Mouse (Mus musculus) retina, postnatal 7 days (tissue): ENCODE measurements around the gene Kars.

Experiments used
- DNase-seq: peaks from one replicate; pipeline ENCODE4 v3.0.0-alpha.2; 2012; ENCODE audit warnings: low read depth, low spot score

Kars gene

DNA sequence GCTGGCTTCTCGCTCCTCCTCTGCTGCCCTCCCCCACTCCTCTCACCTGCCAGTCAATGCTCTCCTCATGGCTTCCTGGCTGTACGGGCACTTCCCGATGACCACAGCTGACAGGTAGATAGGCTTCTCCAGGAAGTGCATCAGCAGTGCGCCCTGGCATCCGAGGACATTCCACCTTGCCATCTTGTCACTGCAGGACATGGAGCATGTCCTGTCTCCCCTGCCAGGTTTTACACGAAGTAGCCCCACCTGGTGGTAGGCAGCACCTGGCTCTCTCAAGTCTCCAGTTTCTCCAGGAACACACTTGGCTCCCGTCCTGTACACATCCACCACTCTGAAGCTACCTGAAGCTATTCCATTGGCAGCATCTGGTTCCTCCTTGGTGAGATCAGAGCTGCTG, 29.0 kb downstream of the Kars start:
- no peak for DNase-seq

DNA sequence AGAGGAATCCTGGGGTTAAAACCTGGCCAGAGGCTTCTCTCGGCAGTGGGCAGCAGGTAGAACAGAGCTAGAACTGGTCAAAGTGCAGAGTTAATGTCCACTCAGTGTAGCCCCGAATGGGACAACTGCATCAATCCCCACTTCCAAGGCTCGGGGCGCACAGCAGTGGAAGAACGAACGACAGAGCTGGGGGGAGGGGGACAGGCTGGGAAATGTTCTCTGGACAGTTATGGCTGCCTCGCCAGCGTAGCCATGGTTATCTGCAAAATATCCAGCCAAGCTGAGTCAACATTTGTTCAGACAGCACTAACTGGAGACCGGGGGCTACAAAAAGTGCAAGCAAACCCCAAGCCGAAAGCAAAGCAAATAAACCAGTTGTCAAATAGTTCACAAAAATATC, 33.0 kb downstream of the Kars start:
- DNase-seq: no peak

DNA sequence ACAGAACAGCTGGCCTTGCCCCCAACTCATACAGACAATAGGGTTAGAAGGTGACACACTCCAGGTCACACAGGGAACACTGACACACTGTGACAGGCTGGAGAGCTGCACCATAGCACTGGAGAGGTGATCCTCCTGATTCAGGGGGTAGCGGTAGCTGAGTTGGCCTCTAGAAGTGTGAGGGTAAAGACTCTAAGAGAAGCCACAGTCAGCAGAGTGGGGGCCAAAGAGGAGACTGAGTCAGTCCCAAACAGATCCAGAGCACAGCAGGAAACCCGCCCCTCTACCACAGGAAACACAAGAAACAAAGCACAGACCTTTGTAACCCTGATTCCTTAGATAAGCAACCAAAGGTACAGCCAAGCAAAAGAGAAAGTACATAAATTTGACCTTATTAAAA, 34.8 kb downstream of the Kars start:
- DNase-seq: no peak

DNA sequence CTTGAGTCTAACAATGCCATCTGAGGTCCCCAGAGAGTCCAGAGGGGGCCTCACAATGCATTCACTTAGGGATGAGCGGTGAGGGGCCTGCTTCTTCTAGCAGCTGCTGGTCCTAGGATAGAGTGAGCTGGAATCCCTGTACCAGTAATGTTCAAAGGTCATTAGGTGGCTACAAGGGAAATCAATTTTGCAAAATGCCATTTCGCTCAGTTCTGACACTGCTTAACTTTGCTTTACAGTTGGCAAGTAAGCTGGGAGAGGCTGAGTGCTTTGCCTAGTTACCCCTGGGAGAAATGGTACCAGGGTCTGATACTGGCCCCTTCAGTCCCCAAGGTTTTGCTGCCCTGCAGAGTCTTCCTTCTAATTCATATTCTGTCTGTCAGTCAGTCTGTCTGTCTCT, 35.4 kb downstream of the Kars start:
- DNase-seq: no peak

DNA sequence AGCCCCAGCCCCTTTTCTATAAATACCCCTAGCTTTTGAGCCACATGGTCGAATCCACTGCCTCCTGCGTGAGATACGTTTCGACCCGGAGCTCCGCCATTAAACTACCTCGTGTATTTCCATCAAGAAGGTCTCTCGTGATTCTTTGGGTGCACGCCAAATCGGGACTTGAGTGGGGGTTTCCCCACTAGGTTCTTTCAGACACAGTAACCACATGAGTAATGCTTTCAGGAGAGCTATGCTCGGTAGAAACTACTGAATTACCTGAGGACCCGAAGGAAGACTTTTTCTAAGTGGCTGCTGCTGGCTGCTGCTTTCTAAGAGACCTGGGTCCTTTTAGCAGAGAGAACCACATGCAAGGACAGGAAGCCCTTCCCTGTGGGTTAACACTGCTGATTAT, 37.0 kb downstream of the Kars start:
- DNase-seq: no peak

DNA sequence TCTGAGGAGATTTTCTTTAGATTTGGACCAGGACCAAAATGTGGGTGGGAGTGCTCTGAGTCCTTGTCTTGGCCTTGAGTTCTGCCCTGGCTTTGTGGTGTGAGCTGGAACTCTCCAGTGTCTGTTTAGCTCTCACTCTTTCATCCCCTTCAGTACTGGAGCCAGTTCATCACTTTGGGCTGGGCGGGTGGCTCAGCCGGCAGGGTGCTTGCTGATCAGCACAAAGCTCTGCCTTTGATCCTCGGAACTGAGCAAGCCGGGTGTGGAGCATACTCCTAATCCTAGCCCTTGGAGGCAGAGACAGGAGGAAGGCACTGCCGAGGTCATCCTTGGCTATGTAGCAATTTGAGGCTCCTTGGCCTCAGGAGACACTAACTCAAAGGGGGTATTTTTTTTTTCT, 42.1 kb downstream of the Kars start:
- DNase-seq: no peak

DNA sequence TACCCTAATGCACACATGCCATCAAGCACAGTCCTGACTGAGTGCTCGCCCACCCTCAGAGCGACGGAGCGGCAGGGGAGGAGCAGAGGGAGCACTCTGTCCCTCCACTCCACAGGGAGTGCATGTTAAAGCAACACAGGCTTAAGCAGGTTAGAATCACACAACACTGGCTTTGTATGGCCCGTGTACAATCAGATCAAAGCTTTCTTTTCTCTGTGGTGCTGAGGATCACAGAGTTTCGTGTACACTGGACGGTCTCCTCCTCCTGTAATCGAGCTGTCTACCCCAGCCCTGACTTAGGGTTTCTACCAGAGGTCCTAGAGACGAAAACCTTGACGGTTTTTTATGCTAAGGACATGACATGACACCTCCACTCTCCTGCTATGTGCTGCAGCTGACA, 42.6 kb downstream of the Kars start:
- no peak for DNase-seq

DNA sequence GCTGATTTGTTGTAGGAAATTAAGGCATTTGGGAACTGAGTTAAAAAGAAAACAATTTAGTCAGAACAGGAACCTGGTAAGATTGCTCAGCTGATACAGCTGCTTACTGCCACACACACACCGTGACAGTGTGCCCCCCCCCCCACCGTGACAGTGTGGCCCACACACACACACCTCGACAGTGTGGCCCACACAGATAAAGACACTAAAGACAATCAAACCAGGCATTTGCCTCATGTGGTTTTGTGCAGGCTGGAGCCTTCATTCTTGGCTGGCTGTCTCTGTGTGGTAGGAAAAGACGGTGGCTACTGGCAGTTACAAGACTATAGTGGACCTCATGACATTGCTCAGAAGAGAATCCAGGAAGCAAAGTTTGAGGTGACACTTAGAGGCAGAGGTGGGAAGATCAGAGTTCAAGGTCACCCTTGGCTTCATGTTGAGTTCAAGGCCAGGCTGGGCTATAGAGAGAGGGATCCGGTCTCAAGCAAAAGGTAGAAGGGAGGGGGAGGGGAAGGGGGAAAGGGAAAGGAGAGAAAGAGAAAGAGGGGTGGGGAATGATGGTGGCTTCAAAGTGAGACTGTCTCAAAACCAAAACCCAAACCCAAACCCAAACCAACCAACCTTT, 43.8 kb downstream of the Kars start:
- no peak for DNase-seq

DNA sequence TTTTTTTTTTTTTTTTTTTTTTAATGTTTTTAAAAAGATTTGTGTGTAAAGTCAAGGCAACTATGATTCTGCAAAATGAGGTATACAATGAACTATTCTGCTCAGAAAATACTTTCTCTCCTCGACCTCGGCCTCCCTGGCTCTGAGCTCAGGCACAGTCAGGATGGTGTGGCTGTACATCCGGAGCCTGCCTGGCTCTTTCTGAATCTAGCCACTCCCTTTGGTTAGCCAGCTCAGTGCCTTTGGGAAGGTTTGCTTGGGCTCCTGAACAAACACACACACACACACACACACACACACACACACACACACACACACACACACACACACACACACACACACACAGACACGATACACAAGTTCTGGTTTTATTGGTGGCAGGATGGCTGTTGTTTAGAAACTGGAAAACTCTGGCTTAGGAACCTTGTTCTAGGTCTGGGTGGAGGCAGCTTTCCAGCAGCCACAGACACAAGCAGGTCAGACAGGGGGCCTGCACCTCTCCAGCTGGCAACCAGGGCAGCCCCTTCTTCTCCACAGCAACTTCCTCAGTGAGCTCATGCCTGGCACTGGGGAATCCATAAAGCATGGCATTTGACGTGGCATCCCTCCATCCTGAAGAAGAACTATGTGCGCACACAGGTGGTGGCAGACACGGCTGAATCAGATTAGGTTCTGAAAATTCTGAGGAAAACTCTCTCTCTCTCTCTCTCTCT, 46.1 kb downstream of the Kars start:
- no peak for DNase-seq

DNA sequence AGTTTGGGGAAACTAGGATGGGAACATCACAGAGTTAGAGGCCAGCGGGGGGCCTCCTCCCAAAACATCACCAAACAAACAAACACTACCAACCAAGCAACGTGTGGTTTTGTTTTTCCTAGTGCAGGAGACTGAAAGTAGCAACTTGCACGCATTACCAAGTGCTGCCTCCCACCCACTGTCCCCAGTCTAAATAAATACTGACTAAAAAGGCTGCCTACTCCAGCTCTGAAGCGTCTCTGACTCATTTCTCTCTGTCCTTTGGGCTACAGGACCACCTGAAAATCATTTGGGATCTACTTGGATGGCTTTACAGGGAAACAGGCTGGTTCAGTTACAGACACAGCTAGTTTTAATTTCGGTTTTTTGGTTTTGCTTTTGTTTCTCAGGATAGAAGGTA, 46.8 kb downstream of the Kars start:
- no peak for DNase-seq

DNA sequence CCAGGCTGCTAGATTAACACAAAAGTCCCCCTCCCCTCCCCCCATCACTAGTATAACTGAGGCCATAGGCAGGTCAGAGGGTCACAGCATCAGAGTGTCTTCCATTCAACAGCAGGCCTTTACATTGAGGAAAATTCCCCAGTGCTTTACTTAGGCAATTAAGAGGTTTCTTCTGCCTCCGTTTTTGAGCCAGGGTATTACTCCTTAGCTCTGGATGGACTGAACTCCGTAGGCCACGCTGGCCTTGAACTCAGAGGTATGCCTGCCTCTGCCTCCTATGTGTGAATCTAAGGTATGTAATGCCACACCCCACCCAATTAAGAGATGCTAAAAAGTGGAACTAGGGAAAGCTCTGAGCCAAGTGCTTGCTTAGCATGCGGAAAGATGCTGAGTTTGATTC, 47.6 kb downstream of the Kars start:
- DNase-seq: no peak

DNA sequence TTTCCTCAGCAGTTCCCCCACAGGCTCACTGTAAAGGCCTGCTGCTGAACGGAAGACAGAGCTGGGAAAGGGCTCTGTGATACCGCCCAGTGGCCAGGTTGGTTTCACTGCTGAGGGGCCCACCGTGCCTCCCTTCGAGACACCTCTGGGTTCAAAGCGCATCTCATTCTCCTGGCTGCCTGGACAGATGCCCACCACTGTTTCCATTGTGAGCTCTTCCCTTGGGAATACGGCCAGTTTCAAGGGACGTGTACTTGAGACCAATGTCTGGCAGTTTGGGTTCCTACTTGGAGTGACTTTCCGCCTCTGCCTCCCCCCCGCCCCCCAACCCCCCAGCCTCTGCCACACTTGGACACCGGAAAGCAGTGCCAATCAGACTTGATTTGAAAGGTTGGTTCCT, 48.0 kb downstream of the Kars start:
- DNase-seq: no peak

DNA sequence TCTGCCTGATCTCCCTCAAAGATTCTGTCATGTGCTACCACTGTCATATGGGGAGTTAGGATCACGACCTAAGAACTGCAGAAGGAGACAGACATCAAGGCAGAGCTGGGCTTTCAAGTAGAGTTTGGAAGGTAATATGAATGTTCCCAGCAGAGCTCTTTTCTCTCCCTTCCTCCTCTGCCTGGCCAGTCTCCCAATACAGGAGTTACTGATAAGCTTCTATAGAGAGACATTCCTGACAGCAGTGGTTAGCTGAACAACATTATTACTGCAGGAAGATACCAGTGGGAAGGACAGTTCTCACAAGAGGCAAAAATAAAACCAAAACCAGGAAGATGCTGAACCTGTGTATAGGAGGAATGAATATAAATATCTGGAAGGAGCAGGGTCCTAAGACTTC, 48.5 kb downstream of the Kars start:
- no peak for DNase-seq

DNA sequence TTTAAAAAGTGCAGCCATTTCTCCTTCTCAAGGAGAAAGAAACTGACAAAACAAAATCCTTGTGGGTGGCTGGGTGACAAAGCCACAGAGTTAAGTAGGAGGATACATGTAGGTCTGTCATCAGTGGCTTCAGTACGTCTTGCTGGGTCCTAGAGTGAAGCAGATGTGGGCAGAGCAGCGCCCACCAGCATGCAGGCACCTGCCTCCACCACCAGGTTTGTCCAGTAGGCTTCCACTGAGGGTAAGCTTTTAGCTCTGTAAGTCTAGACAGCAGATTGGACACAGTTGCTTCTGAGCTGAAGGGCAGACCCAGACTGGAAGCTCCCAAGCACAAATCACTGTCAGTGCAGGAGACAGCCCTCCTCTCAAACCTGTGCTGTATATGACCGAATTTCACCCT, 49.8 kb downstream of the Kars start:
- no peak for DNase-seq

DNA sequence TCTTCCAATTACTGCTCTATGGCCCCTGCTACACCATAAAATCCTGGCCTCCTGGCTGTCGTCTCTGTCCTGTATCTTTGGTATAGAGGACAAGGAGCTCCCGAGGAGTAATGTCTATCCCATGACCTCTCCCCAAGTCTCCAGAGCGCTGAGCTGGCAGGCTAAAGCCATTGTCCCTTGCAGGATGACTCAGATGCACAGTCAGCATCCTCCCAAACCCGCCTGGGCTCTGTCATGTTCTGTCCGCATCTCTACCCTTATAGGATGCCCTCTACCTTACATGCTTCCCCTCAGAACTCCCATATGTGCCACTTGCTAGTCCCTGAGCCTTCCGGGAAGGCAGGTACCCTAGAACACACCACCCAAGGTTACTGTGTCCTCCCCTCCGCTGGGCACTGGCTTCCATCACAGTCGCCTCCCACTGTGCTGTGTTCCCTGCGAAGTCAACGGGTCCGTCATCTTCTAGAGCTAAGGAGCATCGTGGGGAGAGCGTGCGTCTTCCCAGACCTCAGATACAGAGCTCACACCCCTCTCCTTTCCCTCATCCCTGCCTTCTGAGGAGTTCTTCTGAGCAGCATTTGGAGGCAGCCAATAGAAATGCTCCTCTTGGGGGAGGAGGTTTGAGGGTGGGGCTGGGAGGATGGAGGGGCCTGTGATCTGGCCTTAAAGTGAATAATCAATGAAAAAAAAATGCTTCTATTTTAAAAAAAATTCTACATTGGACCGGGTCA, 50.4 kb downstream of the Kars start:
- DNase-seq: no peak

DNA sequence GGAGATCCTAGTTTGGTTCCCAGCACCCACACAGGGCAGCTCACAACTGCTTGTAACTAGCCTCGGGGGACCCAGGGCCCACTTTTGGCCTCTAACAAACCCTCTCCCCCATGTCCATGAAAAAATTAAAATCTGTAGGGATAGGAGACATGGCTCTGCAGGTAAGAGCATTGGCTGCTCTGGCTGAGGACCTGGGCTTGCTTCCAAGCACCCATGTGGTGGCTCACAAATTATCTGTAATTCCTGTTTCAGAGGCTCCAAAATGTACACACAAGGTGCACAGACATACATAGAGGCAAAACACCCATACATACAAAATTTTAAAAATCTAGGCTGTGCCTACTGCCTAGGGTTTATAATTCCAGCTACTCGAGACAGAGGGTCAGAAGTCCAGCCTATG, 53.9 kb downstream of the Kars start:
- DNase-seq: no peak

DNA sequence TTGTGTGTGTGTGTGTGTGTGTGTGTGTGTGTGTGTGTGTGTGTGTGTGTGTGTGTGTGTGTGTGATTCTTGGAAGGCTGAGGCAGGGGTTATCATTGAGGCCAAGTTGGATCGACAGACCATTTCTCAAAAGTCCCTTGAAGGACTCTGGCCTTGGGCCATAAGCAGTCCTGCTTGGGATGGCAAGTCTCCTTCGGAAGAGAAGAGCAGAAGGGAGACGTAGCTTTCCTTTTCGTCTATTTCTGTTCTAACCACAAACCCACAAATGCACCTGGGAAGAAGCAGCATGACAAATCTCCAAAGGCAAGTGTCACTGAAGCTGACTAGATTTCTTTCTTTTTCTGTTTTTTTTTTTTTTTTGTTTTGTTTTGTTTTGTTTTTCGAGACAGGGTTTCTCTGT, 55.2 kb downstream of the Kars start:
- DNase-seq: no peak

DNA sequence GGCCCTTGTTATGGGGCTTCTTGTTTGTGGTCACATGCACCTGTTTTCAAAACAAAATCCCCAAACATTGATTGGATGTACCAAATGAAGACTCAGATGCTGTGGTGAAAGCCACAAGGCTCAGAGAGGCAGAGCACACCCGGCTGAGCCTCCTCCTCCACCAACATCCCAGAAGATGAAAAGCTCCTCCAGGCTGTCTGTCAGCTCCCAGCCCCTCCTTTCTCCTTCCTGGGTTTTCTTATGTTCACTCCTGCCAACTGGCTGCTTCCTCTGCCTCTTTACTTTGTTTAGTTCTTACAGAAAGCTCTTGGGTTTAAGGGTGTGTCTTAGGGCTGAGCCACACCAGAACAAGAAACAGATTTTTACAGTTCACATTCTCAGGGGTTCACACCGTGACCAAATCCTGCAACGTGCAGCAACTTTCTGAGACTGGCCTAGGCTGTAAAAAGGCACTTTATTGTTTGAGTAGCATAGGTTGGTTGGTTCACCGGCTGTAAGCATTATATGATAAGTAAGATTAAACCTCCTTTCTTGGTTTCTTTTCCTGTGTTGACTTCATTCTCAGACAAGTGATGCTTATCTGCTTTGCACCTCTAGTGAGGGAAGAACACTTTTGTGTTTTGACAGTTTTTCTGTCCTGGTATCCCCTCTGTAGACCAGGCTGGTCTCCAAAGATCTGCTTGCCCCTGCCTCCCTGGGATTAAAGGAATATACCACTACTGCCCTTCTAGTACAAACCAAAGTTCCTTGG, 56.1 kb downstream of the Kars start:
- no peak for DNase-seq

DNA sequence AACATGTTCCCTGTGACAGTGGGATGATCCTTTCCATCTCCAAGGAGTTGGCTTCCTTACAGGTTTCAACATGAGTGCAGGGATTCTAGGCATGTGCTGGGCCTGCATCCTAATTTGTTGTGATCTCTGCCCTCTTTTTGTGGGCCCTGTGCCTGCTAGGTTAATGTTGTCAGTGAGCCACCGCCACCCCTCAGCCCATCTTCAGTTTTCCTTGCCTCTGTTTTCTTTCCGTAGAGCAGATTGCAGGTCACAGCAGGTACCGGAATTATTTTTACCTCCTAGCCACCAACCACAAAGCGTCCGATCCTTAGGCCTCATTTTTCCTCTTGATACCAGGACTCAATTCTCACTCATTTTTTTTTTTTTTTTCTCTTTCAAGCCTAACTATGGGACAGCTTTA, 59.2 kb downstream of the Kars start:
- no peak for DNase-seq

DNA sequence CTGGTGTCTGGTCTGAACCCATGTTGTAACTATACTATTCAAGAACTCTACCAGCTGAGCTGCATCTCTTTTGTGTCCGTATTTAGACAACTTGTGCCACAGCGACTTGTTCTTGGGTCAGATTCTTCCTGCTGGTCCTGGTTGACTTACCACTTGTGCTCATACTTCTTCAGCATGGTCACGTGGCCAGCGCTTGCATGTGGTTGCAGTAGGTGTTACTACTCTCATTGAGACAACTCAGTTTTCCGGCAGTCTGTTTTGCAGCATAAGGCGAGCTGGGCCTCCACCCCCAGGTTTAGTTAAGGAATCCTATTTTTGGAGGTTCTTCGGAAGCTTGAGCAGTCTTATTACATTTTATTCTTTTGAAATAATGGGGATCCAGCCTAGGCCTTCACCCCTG, 59.8 kb downstream of the Kars start:
- DNase-seq: no peak

DNA sequence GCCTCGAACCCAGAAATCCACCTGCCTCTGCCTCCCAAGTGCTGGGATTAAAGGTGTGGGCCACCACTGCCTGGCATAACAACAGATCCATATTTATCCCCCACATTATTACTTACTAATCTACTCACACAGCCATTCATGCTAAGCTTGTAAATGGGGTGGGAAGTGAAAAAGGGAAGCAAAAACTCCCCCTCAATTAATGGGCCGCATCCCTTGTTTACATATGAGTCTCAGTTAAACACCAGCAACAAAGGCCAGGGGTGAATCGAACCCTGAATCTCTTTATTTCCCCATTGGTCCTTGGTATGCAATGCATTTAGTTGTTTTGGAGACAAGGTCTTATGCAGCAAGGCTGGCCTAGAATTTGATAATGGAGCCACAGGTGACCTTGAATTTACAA, 60.3 kb downstream of the Kars start:
- DNase-seq: no peak

DNA sequence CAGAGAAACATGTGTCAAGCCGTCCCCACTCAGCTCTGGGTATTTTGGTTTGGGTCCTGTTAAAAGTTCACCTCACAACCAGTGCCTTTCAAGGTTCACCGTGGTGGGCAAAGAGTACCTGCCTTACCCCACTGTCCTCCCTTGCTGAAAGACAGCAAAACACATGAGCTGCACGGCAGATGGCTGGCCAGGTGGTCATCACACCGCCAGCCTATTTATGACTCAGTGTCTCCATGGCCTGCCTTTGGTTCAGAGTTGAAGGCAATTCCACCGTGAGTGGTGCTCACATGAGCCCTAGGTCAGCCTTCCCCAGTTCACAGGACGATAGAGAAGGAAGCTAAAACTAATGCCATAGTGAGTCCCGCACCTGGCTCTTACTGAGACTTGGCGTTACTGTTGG, 63.2 kb downstream of the Kars start:
- DNase-seq: no peak

DNA sequence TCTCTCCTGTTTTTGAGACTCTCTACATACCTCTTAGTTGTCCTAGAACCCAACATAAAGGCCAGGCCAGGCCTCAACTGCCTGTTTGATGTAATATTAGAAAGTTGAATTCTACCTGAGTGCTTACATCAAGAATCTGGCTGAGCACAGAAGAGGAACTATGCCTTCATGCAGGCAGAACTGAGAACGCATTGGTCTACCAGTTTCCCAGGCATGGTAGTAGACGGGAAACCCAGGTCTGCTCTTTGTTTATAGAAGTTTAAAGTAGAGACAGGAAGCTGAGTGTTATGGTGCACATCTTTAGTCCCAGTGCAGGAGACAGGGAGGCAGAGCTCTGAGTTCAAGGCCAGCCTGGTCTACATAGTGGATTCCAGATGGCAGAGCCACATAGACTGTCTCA, 64.0 kb downstream of the Kars start:
- no peak for DNase-seq
